Mouse (Mus musculus) small intestine, adult 2 months (tissue): ENCODE measurements around the gene Cdon. TPM values are rescaled to one million over a fixed set of nuclear protein-coding genes. Genes with fewer than 3 reads are reported as not detected.

ENCODE experiments used
- H3K27ac ChIP-seq: fragments of 200-500 bp; 2 replicates; pipeline ENCODE4 v1.5.1; 2012; ENCODE audit warnings: low read depth, low read length, control low read depth, inconsistent platforms; ENCODE audit not compliant: insufficient read depth
- H3K27me3 ChIP-seq: fragments of 200-500 bp; 2 replicates; pipeline ENCODE4 v1.6.1; 2012; ENCODE audit warnings: mild to moderate bottlenecking, moderate library complexity, low read length, inconsistent platforms; ENCODE audit not compliant: control insufficient read depth, insufficient read depth
- H3K36me3 ChIP-seq: fragments of 200-500 bp; 2 replicates; pipeline ENCODE4 v1.6.1; 2012; ENCODE audit warnings: mild to moderate bottlenecking, low read length, control low read depth, inconsistent platforms; ENCODE audit not compliant: control insufficient read depth, insufficient read depth
- H3K4me1 ChIP-seq: fragments of 200-500 bp; 2 replicates; pipeline ENCODE4 v1.6.1; 2012; ENCODE audit warnings: low read length, inconsistent platforms, mixed read lengths; ENCODE audit not compliant: control insufficient read depth, insufficient read depth, insufficient read length
- H3K4me3 ChIP-seq: fragments of 200-500 bp; 2 replicates; pipeline ENCODE4 v1.5.1; 2012; ENCODE audit warnings: low read depth, mild to moderate bottlenecking, control low read depth, inconsistent platforms, low read length, moderate library complexity
- CTCF ChIP-seq: fragments of 200-500 bp; IDR thresholded peaks from 2 replicates; pipeline ENCODE4 v1.5.1; 2012; ENCODE audit warnings: low read depth, mild to moderate bottlenecking, control low read depth, inconsistent platforms, low read length, moderate library complexity, mixed read lengths; ENCODE audit not compliant: insufficient replicate concordance, insufficient read length; ENCODE audit errors: extremely low read depth
- POLR2A ChIP-seq: fragments of 200-500 bp; IDR thresholded peaks from 2 replicates; pipeline ENCODE4 v1.6.1; 2012; ENCODE audit warnings: low read depth, mild to moderate bottlenecking, control low read depth, inconsistent platforms, low read length, moderate library complexity
- WGBS: fragments of 180-500 bp; shearing (Covaris S2); methylation state at CpG from one replicate; pipeline ENCODE4 v1.1.7; 2018; 5-methylcytosine and 5-hydroxymethylcytosine counted together
- polyA plus RNA-seq: library from polyadenylated mRNA; depleted of rRNA; stranded (reverse); fragments of >200 nt; gene quantifications from 2 replicates; pipeline ENCODE4 v1.2.3, GENCODE M21; 2012; rRNA removed

The Cdon gene
- 1.4 TPM in 2 replicates for polyA plus RNA-seq

GRCm38 (mm10) chr9:35420805-35421719 lies at the start of gene Cdon:
Cdon (plus strand) TSS chr9:35421128.
- no peaks in the 10 kb centered on the region for H3K4me1 ChIP-seq
- TF ChIP-seq CTCF (no peak), POLR2A (no peak)
- H3K4me3 ChIP-seq, result peak within 1 kb of the TSS; percentile 93
- WGBS, result under 1% methylated on average over 88 of the region's 97 CpGs
- H3K36me3 ChIP-seq, result no peaks in the 10 kb centered on the region
- H3K27me3 ChIP-seq, result no peaks in the 10 kb centered on the region
- peak within 1 kb of the TSS; percentile 75 for H3K27ac ChIP-seq

GRCm38 (mm10) chr9:35372324-35373101 lies 48.4 kb upstream of the Cdon start:
- H3K4me3 ChIP-seq, result no peak overlapping the region
- H3K4me1 ChIP-seq, result no peaks in the 10 kb centered on the region
- H3K27me3 ChIP-seq, result no peaks in the 10 kb centered on the region
- TF ChIP-seq CTCF, result no peak
- no peak for TF ChIP-seq POLR2A
- 77% methylated on average over 9 of the region's 9 CpGs for WGBS
- no peak overlapping the region for H3K27ac ChIP-seq
- no peaks in the 10 kb centered on the region for H3K36me3 ChIP-seq

- no peak for TF ChIP-seq CTCF
- no peak for TF ChIP-seq POLR2A
- H3K4me3 ChIP-seq, result no peak overlapping the region
- WGBS, result 69% methylated on average over 2 of the region's 2 CpGs
- no peaks in the 10 kb centered on the region for H3K27me3 ChIP-seq
- no peaks in the 10 kb centered on the region for H3K36me3 ChIP-seq
- no peaks in the 10 kb centered on the region for H3K4me1 ChIP-seq
- no peak overlapping the region for H3K27ac ChIP-seq
These were observed 43.0 kb upstream of the Cdon start for GRCm38 (mm10) chr9:35377916-35378315.

GRCm38 (mm10) chr9:35378991-35379390 lies 41.9 kb upstream of the Cdon start:
- 84% methylated on average over 3 of the region's 3 CpGs for WGBS
- Histone ChIP-seq H3K27ac (no peak overlapping the region), H3K36me3 (no peaks in the 10 kb centered on the region), H3K4me1 (no peaks in the 10 kb centered on the region), H3K4me3 (no peak overlapping the region), H3K27me3 (no peaks in the 10 kb centered on the region)
- TF ChIP-seq CTCF (no peak), POLR2A (no peak)

- Histone ChIP-seq H3K27ac (no peak overlapping the region), H3K36me3 (no peaks in the 10 kb centered on the region), H3K4me1 (no peaks in the 10 kb centered on the region), H3K4me3 (no peak overlapping the region), H3K27me3 (no peaks in the 10 kb centered on the region)
- TF ChIP-seq POLR2A (no peak), CTCF (no peak)
- 78% methylated on average over 7 of the region's 7 CpGs for WGBS
These were observed 21.0 kb upstream of the Cdon start for GRCm38 (mm10) chr9:35399896-35400295.

GRCm38 (mm10) chr9:35400398-35400797 lies 20.5 kb upstream of the Cdon start:
- H3K36me3 ChIP-seq, result no peaks in the 10 kb centered on the region
- TF ChIP-seq CTCF (no peak), POLR2A (no peak)
- no peaks in the 10 kb centered on the region for H3K4me1 ChIP-seq
- H3K27ac ChIP-seq, result no peak overlapping the region
- H3K4me3 ChIP-seq, result no peak overlapping the region
- WGBS, result 24% methylated on average over 7 of the region's 7 CpGs
- no peaks in the 10 kb centered on the region for H3K27me3 ChIP-seq

- H3K4me1 ChIP-seq, result no peaks in the 10 kb centered on the region
These were observed 20.1 kb upstream of the Cdon start for GRCm38 (mm10) chr9:35400831-35401230.

More at GRCm38 (mm10) chr9:35400831-35401230, 20.1 kb upstream of the Cdon start:
- no peaks in the 10 kb centered on the region for H3K36me3 ChIP-seq
- no peak overlapping the region for H3K27ac ChIP-seq
- no peak for TF ChIP-seq POLR2A
- no peak for TF ChIP-seq CTCF
- no peaks in the 10 kb centered on the region for H3K27me3 ChIP-seq
- no peak overlapping the region for H3K4me3 ChIP-seq
- 32% methylated on average over 9 of the region's 9 CpGs for WGBS
